Mouse (Mus musculus) gastrocnemius, adult 18-20 months (tissue): ENCODE data around the gene Oas1g. TPM values are rescaled to one million over a fixed set of nuclear protein-coding genes. Genes with fewer than 3 reads are reported as not detected.
"Not testable (repeated sequence)": the region's sequence is repeated elsewhere in the genome, so short reads cannot be mapped to it uniquely, and the experiment has no call there.

Experiments used
- DNase-seq: peaks from one replicate; pipeline ENCODE4 v3.0.0; 2021; ENCODE audit warnings: low spot score
- long read RNA-seq, 2 experiments: library from polyadenylated mRNA; stranded (forward); transcript quantifications; one replicate each; pipeline ENCODE4 v2.0.0; 2021
- total RNA-seq, 2 experiments: library from RNA; stranded (reverse); gene quantifications; 2 replicates each; pipeline ENCODE4 v1.2.3; 2021

The Oas1g gene
- not detected for total RNA-seq
- long read RNA-seq, experiment 1: 0 reads
- long read RNA-seq, experiment 2: 0 reads

- not testable (repeated sequence) for DNase-seq
Observed at GRCm38 (mm10) chr5:120887413-120887812, at the start of gene Oas1g. Gene Oas1g, minus strand, starts transcription at chr5:120887613.

GRCm38 (mm10) chr5:120933966-120934365, 46.6 kb upstream of the Oas1g start:
- DNase-seq: no peak

GRCm38 (mm10) chr5:120927036-120927435, 39.6 kb upstream of the Oas1g start:
- no peak for DNase-seq

GRCm38 (mm10) chr5:120926311-120926710, 38.9 kb upstream of the Oas1g start:
- not testable (repeated sequence) for DNase-seq

GRCm38 (mm10) chr5:120924520-120924919, 37.1 kb upstream of the Oas1g start:
- not testable (repeated sequence) for DNase-seq

DNA sequence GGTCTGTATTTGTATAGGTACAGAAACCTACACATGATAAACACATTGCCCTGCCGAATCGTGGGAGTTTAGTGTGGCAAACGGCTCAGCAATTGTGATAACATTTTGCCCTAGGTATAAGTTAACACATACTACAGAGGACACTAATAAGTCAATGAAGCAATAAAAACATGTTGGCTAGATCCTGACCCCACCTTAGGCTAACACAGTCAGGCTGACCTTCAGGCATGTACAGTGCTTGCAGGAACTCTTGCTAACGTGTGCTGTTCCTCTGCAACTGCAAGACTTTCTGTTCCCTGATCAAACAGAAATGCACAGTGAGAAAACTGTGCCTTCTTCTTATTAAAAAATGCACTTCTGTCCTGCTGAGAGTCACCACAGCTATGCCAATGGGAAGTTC, 36.6 kb upstream of the Oas1g start:
- no peak for DNase-seq

DNA sequence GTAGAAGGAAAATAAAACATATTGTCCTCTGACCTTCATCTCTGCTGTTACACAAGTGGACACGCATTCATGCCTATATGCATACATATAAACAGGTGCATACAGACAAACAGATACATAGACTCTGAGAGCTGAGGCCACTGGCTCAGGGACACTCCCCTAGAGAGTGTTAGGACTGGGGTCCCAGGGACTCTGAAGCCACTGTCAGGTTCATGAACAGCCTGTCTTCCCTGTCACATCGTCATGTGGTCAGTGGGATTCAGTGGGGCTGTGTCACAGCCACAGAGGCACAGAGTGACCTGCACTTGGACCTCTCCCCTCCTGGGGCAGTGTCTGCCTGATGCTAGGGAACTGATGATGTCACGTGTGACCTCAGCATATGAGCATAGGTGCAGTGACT, 32.9 kb upstream of the Oas1g start:
- no peak for DNase-seq

DNA sequence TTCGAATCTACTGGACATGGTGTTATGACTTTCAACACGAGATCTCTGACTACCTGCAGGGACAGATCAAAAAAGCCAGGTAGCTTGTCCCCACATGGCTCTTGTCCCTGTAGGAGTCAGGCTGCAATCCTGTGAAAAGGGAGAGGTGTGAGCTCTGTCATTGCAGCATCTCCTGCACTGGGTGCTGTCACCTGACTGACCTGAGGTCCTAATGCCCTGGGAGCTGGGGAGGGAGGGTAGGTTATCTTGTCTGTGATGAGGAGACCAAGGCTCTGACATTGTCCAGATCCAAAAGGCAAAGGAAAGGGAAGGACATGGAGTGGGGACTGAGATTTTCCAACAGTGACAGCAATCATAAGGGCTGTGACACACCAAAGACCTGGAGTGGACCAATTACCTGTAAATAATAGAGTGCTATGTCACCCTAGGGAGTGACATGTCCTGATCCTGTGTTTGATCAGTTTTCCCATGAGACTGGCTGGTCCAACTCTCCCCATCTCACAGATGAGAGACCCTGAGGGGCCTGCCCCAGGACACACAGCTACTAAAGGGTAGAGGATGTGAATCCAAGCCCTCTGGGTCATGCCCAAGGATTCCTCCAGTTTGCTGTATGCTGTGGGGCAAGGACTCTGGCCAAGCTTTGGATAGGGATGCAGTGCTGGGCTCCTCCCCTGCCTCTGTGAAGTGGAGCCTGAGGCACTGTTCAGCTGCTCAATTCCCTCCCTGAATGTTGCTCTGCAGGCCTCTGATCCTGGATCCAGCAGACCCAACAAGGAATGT, 31.9 kb upstream of the Oas1g start:
- DNase-seq: not testable (repeated sequence)

GRCm38 (mm10) chr5:120914204-120914603, 26.8 kb upstream of the Oas1g start, which contains the start of gene Oas1d:
Gene Oas1d, plus strand, starts transcription at chr5:120914536.
- not testable (repeated sequence) for DNase-seq

DNA sequence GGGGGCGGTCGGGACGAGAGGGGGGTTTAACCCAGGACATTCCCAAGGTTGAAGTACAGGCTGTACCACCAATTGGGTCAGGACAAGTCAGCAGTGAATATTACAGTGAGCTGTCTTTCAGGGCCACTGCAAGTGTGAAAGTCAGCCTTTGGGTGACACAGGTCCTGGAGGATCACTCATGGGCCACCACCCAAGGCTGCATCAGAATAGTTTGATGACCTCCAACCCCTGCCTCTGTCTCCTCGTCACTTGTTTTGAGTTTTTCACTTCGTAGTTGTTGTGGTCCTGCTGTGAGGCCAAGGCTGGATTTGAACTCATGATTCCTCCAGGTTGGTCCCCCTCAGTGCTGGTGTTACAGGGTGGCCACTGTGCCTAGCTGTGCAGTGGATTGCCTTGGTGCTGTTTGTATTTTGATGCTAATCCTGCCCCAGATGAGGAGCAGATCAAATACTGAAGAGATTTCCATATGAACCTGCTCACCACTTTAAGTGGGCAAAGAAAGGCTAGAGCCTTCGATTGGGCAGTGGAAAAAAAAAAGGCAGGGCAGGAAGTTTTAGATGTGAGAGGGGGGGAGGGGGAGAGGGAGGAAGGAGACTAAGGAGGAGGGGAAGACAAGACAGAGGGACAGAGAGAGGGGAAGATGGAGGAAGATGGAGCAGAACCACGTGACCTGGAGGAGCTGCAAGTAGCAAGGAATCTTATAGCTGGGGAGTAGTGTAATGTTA, 20.9 kb upstream of the Oas1g start:
- DNase-seq: no peak

GRCm38 (mm10) chr5:120906791-120907733, 19.6 kb upstream of the Oas1g start, which contains the start of gene Oas1a:
Gene Oas1a, minus strand, starts transcription at chr5:120907521.
- not testable (repeated sequence) for DNase-seq

GRCm38 (mm10) chr5:120902056-120902455, 14.6 kb upstream of the Oas1g start:
- DNase-seq: no peak

DNA sequence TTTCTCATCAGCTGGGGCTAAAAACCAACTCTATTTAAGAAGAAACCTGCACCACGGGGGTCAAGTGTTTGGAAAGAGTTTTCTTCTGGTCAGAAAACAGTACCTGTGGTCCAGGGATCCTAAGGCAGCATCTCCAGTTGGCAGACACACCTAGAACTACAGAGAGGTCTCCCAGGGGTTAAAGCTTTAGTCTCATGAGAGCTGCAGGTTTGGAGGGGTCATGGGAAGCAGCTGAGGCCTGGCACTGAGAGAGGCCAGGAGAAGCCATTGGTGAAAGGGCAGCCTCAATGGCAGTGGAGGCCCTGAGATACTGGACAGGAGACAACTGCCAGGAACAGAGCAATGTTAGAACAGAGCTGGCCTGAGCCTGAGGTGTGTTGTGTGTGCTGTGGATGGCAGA, 13.3 kb upstream of the Oas1g start:
- DNase-seq: no peak

- DNase-seq: no peak
Observed at GRCm38 (mm10) chr5:120898726-120899125, 11.3 kb upstream of the Oas1g start.

DNA sequence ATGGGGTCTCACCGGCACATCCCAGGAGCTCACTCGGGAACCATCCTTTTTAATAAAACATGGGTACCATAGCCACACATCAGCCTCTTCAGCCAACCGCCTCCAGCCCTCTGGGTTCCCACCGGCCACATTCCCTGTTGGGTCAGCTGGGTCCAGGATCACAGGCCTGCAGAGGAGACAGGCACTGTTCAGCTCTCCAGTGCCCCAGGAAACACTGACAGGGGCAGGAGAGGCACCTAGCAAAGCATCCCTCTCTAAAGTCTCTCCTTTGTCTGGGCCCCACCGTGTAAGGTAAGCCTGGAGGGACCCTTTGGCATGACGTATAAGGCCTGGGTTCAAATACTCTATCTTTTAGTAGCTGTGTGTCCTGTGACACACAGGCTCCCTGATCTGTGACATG, 10.9 kb upstream of the Oas1g start:
- DNase-seq: no peak

DNA sequence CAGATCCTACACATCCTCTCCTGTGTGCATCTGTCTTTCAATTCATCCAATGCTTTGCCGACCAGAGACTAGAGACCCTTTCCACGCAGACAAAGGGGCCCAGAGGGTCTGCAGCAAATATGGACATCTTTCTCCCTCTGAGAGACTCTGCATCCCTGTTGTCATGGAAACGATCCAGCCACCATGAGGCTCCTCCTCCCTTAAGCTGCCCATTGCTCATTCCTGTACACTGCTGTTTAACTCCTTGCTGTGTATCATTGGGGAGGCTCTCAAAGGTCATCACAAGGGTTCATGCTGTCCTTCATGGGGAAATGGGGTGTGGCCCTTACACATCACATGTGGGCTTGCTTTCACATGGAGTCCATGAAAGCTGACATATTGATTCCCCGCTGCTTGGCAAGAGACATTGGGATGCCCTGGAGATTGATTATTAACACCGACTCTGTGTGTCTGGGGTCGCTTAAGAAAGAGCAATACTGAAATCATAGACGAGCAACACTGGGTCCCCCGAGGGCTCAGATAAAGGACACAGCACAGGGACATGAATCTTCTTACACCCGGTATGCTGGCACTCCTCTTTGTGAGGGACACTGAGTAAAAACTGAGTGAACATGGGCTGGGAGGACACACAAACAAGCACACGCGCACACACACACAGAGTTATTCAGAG, 8.0 kb upstream of the Oas1g start:
- no peak for DNase-seq

DNA sequence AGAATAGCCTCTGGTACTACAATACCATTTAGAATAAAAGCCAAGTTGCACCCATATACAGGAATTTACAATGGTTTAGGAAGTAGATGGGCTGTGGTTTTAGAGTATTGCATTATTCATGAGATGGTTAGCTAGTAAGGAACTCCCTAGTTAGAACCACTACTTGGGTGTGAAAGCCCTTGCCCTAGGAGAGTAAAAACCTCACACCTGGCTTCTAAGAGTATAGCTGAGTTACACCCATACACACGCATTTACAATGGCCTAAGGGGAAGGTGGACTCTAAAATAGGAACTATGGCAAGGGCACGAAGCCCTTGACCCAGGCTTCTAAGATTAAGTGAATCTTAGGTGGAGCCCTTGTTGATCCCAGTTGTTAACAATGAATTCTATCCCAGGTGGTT, 7.3 kb upstream of the Oas1g start:
- not testable (repeated sequence) for DNase-seq

DNA sequence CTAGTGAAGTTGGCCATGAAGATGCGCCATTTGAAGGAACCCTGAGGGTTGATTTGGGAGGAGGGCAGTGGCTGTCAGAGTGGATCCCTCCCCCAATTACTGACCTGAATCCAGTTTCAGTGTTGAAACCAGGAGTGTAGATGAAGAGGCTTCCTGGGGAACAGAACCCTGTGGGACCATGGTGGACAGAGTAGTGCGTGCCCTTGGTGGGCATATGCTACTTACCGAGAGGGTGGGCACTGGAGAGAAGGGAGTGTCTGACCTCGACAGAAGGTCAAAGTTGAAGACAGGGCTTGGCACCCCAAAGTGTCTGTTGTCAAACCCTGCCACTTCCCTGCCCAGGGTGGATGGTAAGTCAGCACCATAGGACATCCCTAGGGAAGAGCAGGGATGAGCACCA, 6.5 kb upstream of the Oas1g start:
- not testable (repeated sequence) for DNase-seq

- no peak for DNase-seq
Observed at GRCm38 (mm10) chr5:120892243-120892660, 4.8 kb upstream of the Oas1g start.

- DNase-seq: not testable (repeated sequence)
Observed at GRCm38 (mm10) chr5:120891566-120892242, 4.3 kb upstream of the Oas1g start.
